Mouse (Mus musculus) ZHBTc4 (cell line): ENCODE measurements around the gene Rgp1.

ENCODE experiments used
- DNase-seq: peaks from one replicate; pipeline ENCODE4 v3.0.0-alpha.2; 2011; ENCODE audit warnings: low read depth, low spot score

Rgp1 gene

DNA sequence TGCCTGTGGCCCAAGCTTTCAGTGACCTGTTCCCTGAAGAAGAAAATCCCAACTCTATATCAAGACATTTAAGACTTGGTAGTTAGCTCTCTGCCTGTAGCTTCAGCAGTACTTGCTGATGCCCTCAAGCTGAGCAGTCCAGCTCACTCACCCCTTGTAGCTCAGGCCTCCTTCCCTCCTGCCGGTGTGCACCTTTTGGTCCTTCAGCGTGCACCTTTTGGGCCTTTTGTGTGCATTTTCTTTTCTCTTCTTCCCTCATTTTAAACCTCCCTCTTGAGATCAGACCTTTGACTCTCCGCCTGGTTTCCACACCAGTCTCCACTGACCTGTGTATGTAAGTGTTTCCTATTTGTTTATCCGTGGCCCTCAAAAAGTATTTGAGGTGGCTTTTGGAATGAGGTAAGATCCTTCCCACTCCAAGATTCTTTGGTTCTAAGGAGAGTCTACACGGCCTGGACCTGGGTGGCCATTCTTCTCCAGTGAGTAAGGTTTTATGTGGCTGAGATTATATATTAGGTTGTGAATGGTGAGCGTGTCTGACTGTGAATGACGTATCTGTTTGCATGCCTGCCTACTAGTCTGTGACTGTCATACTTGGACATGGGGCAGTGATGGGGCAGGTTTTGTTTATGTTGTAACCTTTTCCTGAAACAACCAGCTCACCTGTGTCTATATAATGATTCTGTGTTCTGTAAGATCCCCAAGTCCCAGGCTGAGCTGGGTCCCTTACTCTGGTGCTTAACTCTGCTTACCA, 56.3 kb downstream of the Rgp1 start:
- no peak for DNase-seq

DNA sequence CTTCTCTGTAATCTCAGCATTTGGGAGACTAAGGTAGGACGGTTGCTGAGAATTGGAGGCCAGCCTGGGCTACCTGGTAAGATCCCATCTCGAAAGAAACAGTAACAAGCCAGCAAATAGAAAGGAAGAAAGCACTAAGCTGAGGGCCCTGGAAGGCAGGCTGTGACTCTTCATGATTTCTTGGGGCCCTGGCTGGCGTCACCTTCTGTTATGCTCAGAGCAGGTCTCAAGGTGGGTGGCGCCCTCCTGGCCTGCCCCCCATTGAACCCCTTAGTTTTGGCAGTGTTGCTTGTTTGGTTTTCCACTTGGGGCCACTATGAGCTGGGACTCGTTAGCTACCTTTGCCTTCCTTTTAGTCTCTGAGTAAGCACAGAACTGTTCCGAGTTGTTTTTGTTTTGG, 58.2 kb downstream of the Rgp1 start:
- no peak for DNase-seq
